Mouse (Mus musculus): ENCODE measurements at regions not wholly inside any gene's neighbourhood (a gene's known extent, or its start where the extent isn't known, plus 50 kb on each side); places are given as distances from the start of the nearest gene placed in this dataset.

- TF ChIP-seq CTCF (IDR thresholded peaks at IDR 0.05) (no peak), EP300 (IDR thresholded peaks at IDR 0.05) (no peak)
Measured at GRCm38 (mm10) chr12:109371327-109371726, 81.3 kb upstream of the Dlk1 start.

Data from lung, postnatal 0 days (tissue).